Mouse (Mus musculus) kidney, embryonic 14.5 days (tissue): ENCODE data around the gene Klhl12. TPM values are rescaled to one million over a fixed set of nuclear protein-coding genes. Genes with fewer than 3 reads are reported as not detected.

Experiments used
- ATAC-seq: fragments of 200-750 bp; cut with Nextera tagmentation; 2 replicates; pipeline ENCODE4 v1.8.0; 2017; ENCODE audit warnings: moderate number of reproducible peaks, mild to moderate bottlenecking, moderate TSS enrichment, moderate library complexity; ENCODE audit not compliant: low FRiP score, low TSS enrichment
- H3K27ac ChIP-seq: fragments of 300-500 bp; sonication (generic); 2 replicates; pipeline ENCODE4 v1.5.1; 2014; ENCODE audit warnings: low read depth, mild to moderate bottlenecking, low read length, moderate library complexity, mixed read lengths
- H3K27me3 ChIP-seq: fragments of 300-500 bp; sonication (generic); 2 replicates; pipeline ENCODE4 v1.6.1; 2014; ENCODE audit warnings: mild to moderate bottlenecking, low read length; ENCODE audit not compliant: control insufficient read depth, insufficient read depth
- H3K36me3 ChIP-seq: fragments of 300-500 bp; sonication (generic); 2 replicates; pipeline ENCODE4 v1.6.1; 2014; ENCODE audit warnings: low read length, mixed read lengths; ENCODE audit not compliant: control insufficient read depth, insufficient read depth
- H3K4me1 ChIP-seq: fragments of 300-500 bp; sonication (generic); 2 replicates; pipeline ENCODE4 v1.6.1; 2014; ENCODE audit warnings: low read length, mixed read lengths; ENCODE audit not compliant: control insufficient read depth, insufficient read depth
- H3K4me2 ChIP-seq: fragments of 300-500 bp; sonication (generic); replicated peaks from 2 replicates; pipeline ENCODE4 v1.6.1; 2014; ENCODE audit warnings: low read depth, mild to moderate bottlenecking, low read length
- H3K4me3 ChIP-seq: fragments of 300-500 bp; sonication (generic); 2 replicates; pipeline ENCODE4 v1.5.1; 2014; ENCODE audit warnings: mild to moderate bottlenecking, low read length
- H3K9ac ChIP-seq: fragments of 300-500 bp; sonication (generic); 2 replicates; pipeline ENCODE4 v1.6.1; 2014; ENCODE audit warnings: low read depth, mild to moderate bottlenecking, low read length, moderate library complexity
- H3K9me3 ChIP-seq: fragments of 300-500 bp; sonication (generic); 2 replicates; pipeline ENCODE4 v1.6.1; 2016; ENCODE audit warnings: low read length; ENCODE audit not compliant: control insufficient read depth
- WGBS: fragments of 180-500 bp; shearing (Covaris S2); extraction: QIAGEN DNeasy Blood & Tissue Kit; methylation state at CpG from one replicate; pipeline ENCODE4 v1.1.7; 2014; 5-methylcytosine and 5-hydroxymethylcytosine counted together
- polyA plus RNA-seq: library from polyadenylated mRNA; unstranded; fragments of >200 nt; fragmentation: Nextera tagmentation; extraction: Ambion mirVana; gene quantifications from 2 replicates; pipeline ENCODE4 v1.2.1, GENCODE M21; 2014

The Klhl12 gene
- polyA plus RNA-seq, 1 experiment from 2014 or later: 27.8 TPM

GRCm38 (mm10) chr1:134418414-134418975 is 36.8 kb upstream of the Klhl12 start:
- Histone ChIP-seq H3K27me3 (no peaks in the 10 kb centered on the region), H3K9me3 (no peaks in the 10 kb centered on the region), H3K4me3 (no peak overlapping the region), H3K9ac (no peak overlapping the region), H3K36me3 (peaks cover 8% of the 10 kb centered on the region; the same call in 1 of the 2 replicates), H3K4me1 (peaks cover 46% of the 10 kb centered on the region), H3K27ac (no peak overlapping the region), H3K4me2 (no peak overlapping the region)
- ATAC-seq: no peak
- WGBS: 76% methylated on average over 2 of the region's 2 CpGs

- H3K4me1 ChIP-seq: peaks cover 44% of the 10 kb centered on the region
These were observed 36.2 kb upstream of the Klhl12 start for GRCm38 (mm10) chr1:134419176-134419575.

GRCm38 (mm10) chr1:134419751-134420458 is 35.4 kb upstream of the Klhl12 start:
- 42% methylated on average over 5 of the region's 5 CpGs for WGBS
- Histone ChIP-seq H3K4me1 (peaks cover 38% of the 10 kb centered on the region; the same call in 1 of the 2 replicates), H3K27ac (no peak overlapping the region; the same call in 1 of the 2 replicates), H3K9me3 (no peaks in the 10 kb centered on the region), H3K9ac (no peak overlapping the region), H3K4me3 (no peak overlapping the region), H3K36me3 (peaks cover 22% of the 10 kb centered on the region; the same call in 1 of the 2 replicates), H3K27me3 (no peaks in the 10 kb centered on the region), H3K4me2 (no peak overlapping the region)
- ATAC-seq: no peak

More at GRCm38 (mm10) chr1:134419176-134419575, 36.2 kb upstream of the Klhl12 start:
- Histone ChIP-seq H3K36me3 (peaks cover 15% of the 10 kb centered on the region; the same call in 1 of the 2 replicates), H3K4me2 (no peak overlapping the region), H3K4me3 (no peak overlapping the region), H3K9ac (no peak overlapping the region), H3K27me3 (no peaks in the 10 kb centered on the region), H3K9me3 (no peaks in the 10 kb centered on the region), H3K27ac (no peak overlapping the region; the same call in 1 of the 2 replicates)
- no peak for ATAC-seq
- WGBS: 65% methylated on average over 1 of the region's 1 CpGs

GRCm38 (mm10) chr1:134423911-134424310 is 31.4 kb upstream of the Klhl12 start:
- 73% methylated on average over 10 of the region's 10 CpGs for WGBS
- no peak for ATAC-seq
- H3K4me3 ChIP-seq: no peak overlapping the region
- H3K27me3 ChIP-seq: no peaks in the 10 kb centered on the region
- no peak overlapping the region for H3K4me2 ChIP-seq
- no peak overlapping the region for H3K27ac ChIP-seq
- peaks cover 63% of the 10 kb centered on the region for H3K36me3 ChIP-seq
- no peaks in the 10 kb centered on the region for H3K9me3 ChIP-seq
- peaks cover 16% of the 10 kb centered on the region; the same call in 1 of the 2 replicates for H3K4me1 ChIP-seq
- no peak overlapping the region for H3K9ac ChIP-seq

- no peaks in the 10 kb centered on the region; the same call in 1 of the 2 replicates for H3K4me1 ChIP-seq
- no peak overlapping the region for H3K27ac ChIP-seq
- no peak for ATAC-seq
- WGBS: 87% methylated on average over 5 of the region's 5 CpGs
- H3K9me3 ChIP-seq: no peaks in the 10 kb centered on the region
- peaks cover 77% of the 10 kb centered on the region for H3K36me3 ChIP-seq
- H3K9ac ChIP-seq: no peak overlapping the region
- H3K4me2 ChIP-seq: no peak overlapping the region
- no peaks in the 10 kb centered on the region for H3K27me3 ChIP-seq
- no peak overlapping the region for H3K4me3 ChIP-seq
These were observed 29.0 kb upstream of the Klhl12 start for GRCm38 (mm10) chr1:134426289-134426688.

GRCm38 (mm10) chr1:134433002-134433401 is 22.3 kb upstream of the Klhl12 start:
- Histone ChIP-seq H3K27me3 (no peaks in the 10 kb centered on the region), H3K9me3 (no peaks in the 10 kb centered on the region), H3K36me3 (peaks cover 41% of the 10 kb centered on the region), H3K4me3 (no peak overlapping the region), H3K27ac (no peak overlapping the region), H3K9ac (no peak overlapping the region), H3K4me2 (no peak overlapping the region), H3K4me1 (no peaks in the 10 kb centered on the region)
- no peak for ATAC-seq
- 80% methylated on average over 10 of the region's 10 CpGs for WGBS

GRCm38 (mm10) chr1:134433473-134433872 is 21.9 kb upstream of the Klhl12 start:
- 90% methylated on average over 4 of the region's 4 CpGs for WGBS
- no peak overlapping the region for H3K4me3 ChIP-seq
- no peaks in the 10 kb centered on the region for H3K4me1 ChIP-seq
- no peak overlapping the region for H3K9ac ChIP-seq
- no peak overlapping the region for H3K4me2 ChIP-seq
- no peak overlapping the region for H3K27ac ChIP-seq
- no peak for ATAC-seq
- no peaks in the 10 kb centered on the region for H3K27me3 ChIP-seq
- no peaks in the 10 kb centered on the region for H3K9me3 ChIP-seq
- H3K36me3 ChIP-seq: peaks cover 36% of the 10 kb centered on the region

- Histone ChIP-seq H3K27ac (no peak overlapping the region), H3K9ac (no peak overlapping the region), H3K4me2 (no peak overlapping the region), H3K4me1 (no peaks in the 10 kb centered on the region), H3K9me3 (no peaks in the 10 kb centered on the region), H3K36me3 (peaks cover 26% of the 10 kb centered on the region; the same call in 1 of the 2 replicates), H3K27me3 (no peaks in the 10 kb centered on the region), H3K4me3 (no peak overlapping the region)
- no peak for ATAC-seq
- WGBS: 34% methylated on average over 4 of the region's 4 CpGs
These were observed 19.9 kb upstream of the Klhl12 start for GRCm38 (mm10) chr1:134435414-134435813.

GRCm38 (mm10) chr1:134440437-134440836 is 14.9 kb upstream of the Klhl12 start:
- Histone ChIP-seq H3K4me1 (no peaks in the 10 kb centered on the region), H3K36me3 (no peaks in the 10 kb centered on the region), H3K9me3 (no peaks in the 10 kb centered on the region), H3K4me3 (no peak overlapping the region), H3K4me2 (no peak overlapping the region), H3K9ac (no peak overlapping the region), H3K27ac (no peak overlapping the region), H3K27me3 (no peaks in the 10 kb centered on the region)
- 91% methylated on average over 6 of the region's 6 CpGs for WGBS
- ATAC-seq: no peak
